Mouse (Mus musculus) liver, embryonic 14.5 days (tissue): ENCODE measurements at regions not wholly inside any gene's neighbourhood (a gene's known extent, or its start where the extent isn't known, plus 50 kb on each side); places are given as distances from the start of the nearest gene placed in this dataset.

Source experiments
- CTCF ChIP-seq: IDR thresholded peaks from 2 replicates; pipeline ENCODE4 v1.5.1; 2016; ENCODE audit warnings: antibody characterized with exemption, low read depth, control low read depth
- EP300 ChIP-seq: IDR thresholded peaks from 2 replicates; pipeline ENCODE4 v1.6.1; 2016; ENCODE audit warnings: antibody characterized with exemption, low read depth

DNA sequence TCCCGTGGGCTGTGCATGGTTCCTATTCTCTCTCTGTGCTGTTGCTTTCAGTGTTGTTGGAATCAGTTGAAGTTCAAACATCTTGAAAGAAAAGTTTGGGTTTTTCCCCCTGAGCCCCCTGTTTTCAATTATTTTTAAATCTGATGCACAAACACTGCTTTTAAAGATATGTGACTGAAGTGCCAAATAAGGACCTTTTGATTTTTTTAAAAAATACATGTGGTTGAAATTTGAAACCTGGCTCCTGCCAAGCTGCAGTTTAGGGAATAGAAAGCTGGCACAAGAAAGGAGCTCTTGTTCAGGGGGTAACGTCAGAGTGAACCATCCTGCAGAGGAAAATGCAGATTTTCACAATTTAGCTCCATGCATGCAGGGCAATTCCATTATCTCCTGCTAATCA, 509.4 kb upstream of the Intu start:
- TF ChIP-seq CTCF = no peak
- TF ChIP-seq EP300 = no peak
